Mouse (Mus musculus) CH12.LX (cell line): ENCODE data around the gene Smtnl2.
A peak's percentile ranks its signal among the peaks of the same experiment; 100 is the strongest.

ENCODE experiments used
- CTCF ChIP-seq, 2 experiments: IDR thresholded peaks in 1 of 2; conservative IDR thresholded peaks in 1 of 2; 2 replicates each; pipeline ENCODE4 v1.5.1; 2011 to 2012; ENCODE audit warnings: low read depth in 2 of 2, low read length in 2 of 2, improper control_type of control experiment in 1 of 2, inconsistent platforms in 1 of 2, mild to moderate bottlenecking in 1 of 2, moderate library complexity in 1 of 2
- EP300 ChIP-seq: IDR thresholded peaks from 2 replicates; pipeline ENCODE4 v1.6.1; 2011; ENCODE audit warnings: low read length, improper control_type of control experiment

GRCm38 (mm10) chr11:72434963-72435693 lies 23.6 kb upstream of the Smtnl2 start, which contains the start of gene Ggt6:
- TF ChIP-seq EP300 (no peak), CTCF (conservative IDR thresholded peaks at IDR 0.05 in 1 of 2, IDR thresholded peaks at IDR 0.05 in 1 of 2; ENCODE audit: low read depth in 2 of 2, low read length in 2 of 2) (peak in 1 of 2 experiments; percentile 16; a peak in 2 of 4 replicates)
